Mouse (Mus musculus) kidney, adult 11 months (tissue): ENCODE results near the gene Tex48.

Experiments used
- DNase-seq: peaks from one replicate; pipeline ENCODE4 v3.0.0; 2022

Gene Tex48

GRCm38 (mm10) chr4:63622378-63622835 lies at the start of gene Tex48:
Gene Tex48 (minus strand): TSS chr4:63622428.
- no peak for DNase-seq

GRCm38 (mm10) chr4:63668255-63668654 lies 46.0 kb upstream of the Tex48 start:
- DNase-seq = no peak

GRCm38 (mm10) chr4:63665738-63666137 lies 43.5 kb upstream of the Tex48 start:
- no peak for DNase-seq

GRCm38 (mm10) chr4:63663279-63663678 lies 41.1 kb upstream of the Tex48 start, which contains the start of gene Gm11214:
Gene Gm11214 (minus strand): TSS chr4:63663379.
- DNase-seq = no peak

- DNase-seq = no peak
Measured at GRCm38 (mm10) chr4:63661857-63662256, 39.6 kb upstream of the Tex48 start.

DNA sequence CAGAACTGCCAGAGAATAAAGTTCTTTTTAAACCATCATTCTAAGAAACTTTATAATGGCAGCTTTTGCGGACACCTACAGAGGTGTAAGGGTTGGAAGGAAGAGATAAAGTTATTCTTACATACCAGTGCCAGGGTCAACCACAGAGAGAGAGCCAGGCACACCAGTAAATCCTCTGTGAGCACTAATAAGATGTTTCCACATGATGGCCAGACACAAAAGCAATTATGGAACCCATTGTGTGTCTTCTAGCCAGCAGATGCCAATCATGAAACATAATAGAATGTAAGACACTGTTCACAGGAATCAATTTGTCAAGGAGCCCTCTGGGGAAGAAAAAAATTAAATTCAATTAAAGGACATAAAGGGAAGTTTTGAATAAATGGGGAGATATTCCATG lies 39.2 kb upstream of the Tex48 start:
- no peak for DNase-seq

DNA sequence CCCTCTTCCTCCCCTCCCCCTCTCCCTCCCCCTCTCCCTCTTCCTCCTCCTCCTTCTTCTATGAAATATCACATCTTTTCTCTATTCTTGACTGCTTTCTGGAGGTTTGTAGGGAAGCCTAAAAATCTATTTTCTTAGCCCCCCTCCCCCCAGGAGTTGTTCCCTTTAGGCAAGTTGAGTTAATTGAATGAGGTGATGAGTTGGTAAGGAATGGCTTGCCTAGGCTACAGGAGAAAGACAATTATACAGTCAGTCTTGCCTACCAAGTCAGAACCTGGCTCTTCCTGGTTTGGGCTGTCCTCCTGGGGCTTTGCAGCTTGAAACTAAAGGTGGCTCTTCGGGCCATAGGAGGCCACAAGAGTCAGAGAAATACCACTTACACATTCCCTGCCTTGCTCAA lies 37.5 kb upstream of the Tex48 start:
- DNase-seq = no peak

GRCm38 (mm10) chr4:63659086-63659485 lies 36.9 kb upstream of the Tex48 start:
- DNase-seq = no peak

- DNase-seq = peak; percentile 9
Measured at GRCm38 (mm10) chr4:63654381-63654780, 32.2 kb upstream of the Tex48 start.

GRCm38 (mm10) chr4:63643956-63644726 lies 21.9 kb upstream of the Tex48 start:
- no peak for DNase-seq

GRCm38 (mm10) chr4:63639842-63640241 lies 17.6 kb upstream of the Tex48 start:
- DNase-seq = no peak

DNA sequence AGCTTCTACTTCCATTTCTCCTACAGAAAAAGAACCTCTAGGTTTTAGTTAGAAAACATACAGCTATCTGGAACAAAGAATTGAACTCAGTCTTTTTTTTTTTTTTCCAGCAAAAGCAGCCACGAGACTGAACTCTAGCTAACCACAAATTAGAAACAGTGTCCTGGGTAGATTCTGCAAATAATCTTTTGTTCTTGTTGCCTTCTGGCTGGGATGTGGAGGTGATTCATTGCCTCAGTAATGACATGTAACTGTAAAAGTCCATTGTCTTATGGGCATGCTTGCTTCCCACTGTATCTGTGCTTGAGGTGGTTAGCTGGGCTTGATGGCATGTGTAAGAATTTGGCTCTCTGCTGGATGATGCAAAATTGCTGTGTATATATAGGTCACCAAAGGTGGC lies 16.4 kb upstream of the Tex48 start:
- no peak for DNase-seq

DNA sequence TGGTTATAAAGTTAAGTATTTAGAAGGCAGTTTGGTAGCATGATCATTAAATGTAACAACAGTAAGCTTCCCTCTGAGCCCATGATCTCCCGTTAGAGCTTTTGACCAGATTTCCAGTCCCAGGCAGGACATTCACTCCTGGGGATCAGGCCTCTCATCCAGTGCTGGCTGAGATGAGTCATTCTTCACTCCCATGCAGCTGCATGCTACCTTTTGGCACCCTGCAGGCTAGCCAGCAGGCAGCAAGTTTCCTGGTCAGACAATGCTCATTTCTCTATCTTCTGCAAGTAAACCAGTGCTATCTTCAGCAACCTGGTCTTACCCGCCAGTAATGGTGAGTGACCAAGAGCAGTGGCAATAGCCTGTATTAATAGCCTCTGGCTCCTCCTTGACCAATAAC lies 11.0 kb upstream of the Tex48 start:
- DNase-seq = no peak

DNA sequence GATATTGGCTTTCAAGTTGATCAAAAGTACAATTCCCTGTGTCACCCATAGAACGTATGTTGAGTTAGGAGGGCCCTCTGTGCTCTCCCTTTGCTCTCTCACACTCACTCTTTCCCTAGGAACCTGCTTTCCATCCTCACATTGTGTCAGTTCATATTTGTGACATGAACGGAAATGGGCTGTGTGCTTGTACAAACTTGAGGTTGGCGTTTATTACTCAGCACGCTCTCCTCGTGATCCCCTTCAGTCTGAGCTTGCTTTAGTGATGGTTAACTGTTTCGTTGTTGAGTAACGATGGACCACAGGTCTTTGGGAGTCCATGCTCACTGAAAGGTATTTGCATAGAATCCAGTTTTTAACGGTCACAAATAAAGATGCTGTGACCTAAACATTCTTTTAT lies 4.9 kb upstream of the Tex48 start:
- no peak for DNase-seq

- DNase-seq = no peak
Measured at GRCm38 (mm10) chr4:63625563-63626080, 3.4 kb upstream of the Tex48 start.

DNA sequence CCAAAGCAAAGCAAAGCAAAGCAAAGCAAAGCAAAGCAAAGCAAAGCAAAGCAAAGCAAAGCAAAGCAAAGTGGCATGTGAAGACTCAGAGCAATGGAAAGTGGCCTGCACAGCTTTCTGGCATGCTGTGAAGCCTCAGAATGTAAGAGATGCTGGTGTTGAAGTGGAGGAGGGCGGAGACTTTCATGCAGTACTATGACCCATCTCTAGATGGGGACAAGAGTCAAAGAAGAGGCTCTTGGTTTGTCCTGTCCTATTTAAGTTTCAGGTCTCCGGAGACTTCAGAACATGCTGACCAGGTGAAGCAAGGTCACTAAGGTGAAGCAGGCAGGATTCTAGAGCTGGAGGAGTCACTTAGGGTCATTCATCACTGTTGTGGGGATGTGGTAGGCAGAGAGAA lies 367 bp downstream of the Tex48 start:
- DNase-seq = no peak

DNA sequence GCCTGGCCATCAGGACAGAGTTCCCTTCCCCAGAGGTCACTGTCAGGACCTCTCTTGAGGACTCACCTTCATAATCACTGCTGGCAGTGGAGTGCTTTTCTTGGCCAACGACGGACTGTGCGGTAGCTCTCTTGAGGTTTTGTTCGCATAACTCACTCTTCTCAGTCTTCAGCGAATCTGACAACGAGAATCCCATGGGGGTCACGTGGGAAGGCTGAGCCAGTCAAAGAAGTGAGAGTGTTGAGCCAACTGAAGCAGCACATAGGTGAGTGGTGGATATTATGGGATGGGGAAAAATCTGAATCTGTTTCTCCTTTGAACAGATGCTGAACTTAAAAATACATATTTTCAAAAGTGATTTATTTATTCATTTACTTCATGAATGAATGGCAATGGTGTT lies 13.8 kb downstream of the Tex48 start:
- DNase-seq = no peak

- no peak for DNase-seq
Measured at GRCm38 (mm10) chr4:63605968-63606367, 16.3 kb downstream of the Tex48 start.

DNA sequence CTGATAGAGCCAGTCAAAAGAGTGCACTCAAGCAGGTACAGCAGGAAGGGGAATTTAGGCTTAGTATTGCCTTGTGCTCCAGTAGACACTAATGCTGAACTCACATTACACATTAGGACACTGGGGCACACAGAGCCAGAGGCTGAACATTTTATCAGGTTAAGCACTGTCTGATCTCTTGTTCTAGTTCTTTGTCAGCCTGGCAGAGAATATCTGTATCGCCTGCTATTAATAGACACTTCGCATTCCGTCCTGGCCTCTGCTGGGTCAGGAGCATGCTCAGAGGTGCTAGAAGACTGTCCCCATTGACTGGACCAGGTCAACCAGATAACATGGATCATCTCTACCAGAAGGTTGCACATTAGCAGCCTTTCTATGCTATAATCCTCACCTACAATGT lies 16.7 kb downstream of the Tex48 start:
- no peak for DNase-seq

GRCm38 (mm10) chr4:63604945-63605344 lies 17.3 kb downstream of the Tex48 start, which contains the start of gene Gm11213:
Gene Gm11213 (minus strand): TSS chr4:63605261.
- DNase-seq = no peak

DNA sequence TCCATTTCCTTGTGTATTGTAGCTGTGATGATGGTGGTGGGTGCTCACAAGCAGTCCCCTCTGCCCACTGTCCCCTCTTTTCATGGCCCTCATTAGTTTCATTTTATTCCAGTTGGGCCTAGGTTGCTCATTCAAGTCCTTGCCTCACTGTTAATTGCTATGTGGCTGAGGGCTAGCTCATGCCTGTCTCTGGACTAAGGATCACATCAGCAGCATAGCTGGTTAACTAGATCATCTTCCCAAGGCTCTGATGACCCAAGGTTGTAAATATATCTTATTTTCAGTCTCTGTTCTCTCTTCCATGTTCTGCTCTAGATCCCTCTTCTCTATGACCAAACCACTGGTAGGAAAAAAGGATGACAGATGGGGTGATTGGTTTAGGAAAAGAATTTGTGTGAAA lies 21.0 kb downstream of the Tex48 start:
- DNase-seq = no peak

GRCm38 (mm10) chr4:63600786-63601185 lies 21.4 kb downstream of the Tex48 start:
- peak; percentile 50 for DNase-seq

- no peak for DNase-seq
Measured at GRCm38 (mm10) chr4:63596010-63596409, 26.2 kb downstream of the Tex48 start.

- DNase-seq = no peak
Measured at GRCm38 (mm10) chr4:63595259-63595658, 27.0 kb downstream of the Tex48 start.
